Mouse (Mus musculus) embryo, embryonic 11 days (tissue): ENCODE data around the gene Sec11a.
A peak's percentile ranks its signal among the peaks of the same experiment; 100 is the strongest.
"Not testable (repeated sequence)": the region's sequence is repeated elsewhere in the genome, so short reads cannot be mapped to it uniquely, and the experiment has no call there.

Source experiments
- DNase-seq: peaks from one replicate; pipeline ENCODE4 v3.0.0-alpha.2; 2015

Sec11a gene

GRCm38 (mm10) chr7:80947445-80948350 lies at the start of gene Sec11a:
Gene Sec11a, minus strand, starts transcription at chr7:80947780.
- DNase-seq, result peak; percentile 95

GRCm38 (mm10) chr7:80995266-80996146 lies 47.9 kb upstream of the Sec11a start:
- no peak for DNase-seq

GRCm38 (mm10) chr7:80994663-80995005 lies 47.1 kb upstream of the Sec11a start:
- peak; percentile 10 for DNase-seq

GRCm38 (mm10) chr7:80993834-80994662 lies 46.5 kb upstream of the Sec11a start:
- peak; percentile 86 for DNase-seq

GRCm38 (mm10) chr7:80992980-80993833 lies 45.6 kb upstream of the Sec11a start, which contains the start of gene Zfp592:
Gene Zfp592, plus strand, starts transcription at chr7:80993681.
- DNase-seq, result peak; percentile 88

- DNase-seq, result no peak
Measured at GRCm38 (mm10) chr7:80992631-80992979, 45.0 kb upstream of the Sec11a start.

- no peak for DNase-seq
Measured at GRCm38 (mm10) chr7:80992063-80992462, 44.5 kb upstream of the Sec11a start.

GRCm38 (mm10) chr7:80991589-80991988 lies 44.0 kb upstream of the Sec11a start:
- no peak for DNase-seq

GRCm38 (mm10) chr7:80990276-80990675 lies 42.7 kb upstream of the Sec11a start:
- no peak for DNase-seq

- no peak for DNase-seq
Measured at GRCm38 (mm10) chr7:80987805-80988625, 40.4 kb upstream of the Sec11a start.

- no peak for DNase-seq
Measured at GRCm38 (mm10) chr7:80986458-80987187, 39.0 kb upstream of the Sec11a start.

- DNase-seq, result no peak
Measured at GRCm38 (mm10) chr7:80980566-80980965, 33.0 kb upstream of the Sec11a start.

GRCm38 (mm10) chr7:80973638-80974015 lies 26.0 kb upstream of the Sec11a start:
- not testable (repeated sequence) for DNase-seq

- not testable (repeated sequence) for DNase-seq
Measured at GRCm38 (mm10) chr7:80972920-80973637, 25.5 kb upstream of the Sec11a start.

GRCm38 (mm10) chr7:80972082-80972481 lies 24.5 kb upstream of the Sec11a start:
- no peak for DNase-seq

- DNase-seq, result no peak
Measured at GRCm38 (mm10) chr7:80971419-80971818, 23.8 kb upstream of the Sec11a start.

GRCm38 (mm10) chr7:80970913-80971312 lies 23.3 kb upstream of the Sec11a start:
- no peak for DNase-seq

GRCm38 (mm10) chr7:80962799-80963198 lies 15.2 kb upstream of the Sec11a start:
- DNase-seq, result no peak

- DNase-seq, result no peak
Measured at GRCm38 (mm10) chr7:80959003-80959402, 11.4 kb upstream of the Sec11a start.
